Mouse (Mus musculus): ENCODE data around the gene Wbp11. TPM values are rescaled to one million over a fixed set of nuclear protein-coding genes. Genes with fewer than 3 reads are reported as not detected.

The Wbp11 gene
- polyA plus RNA-seq, 1 experiment from 2014 or later: 107 TPM

Small RNAs within 50 kb of the gene (microRNA-seq; reads per million reads assigned to microRNA genes)
- not detected for gene Gm44364

Other genes with a start within 250 kb of the Wbp11 start
- 5.8 TPM in 2 replicates for gene Plbd1, start 166.3 kb downstream of the Wbp11 start, polyA plus RNA-seq (2015; fragmentation: Nextera tagmentation; extraction: Ambion mirVana)
- 0.13 and 0.21 TPM in 2 replicates for gene Gucy2c, start 46.5 kb downstream of the Wbp11 start, polyA plus RNA-seq (2015; fragmentation: Nextera tagmentation; extraction: Ambion mirVana)
- 0.93 and 1.1 TPM in 2 replicates for gene Hist4h4, start 23.8 kb downstream of the Wbp11 start, polyA plus RNA-seq (2015; fragmentation: Nextera tagmentation; extraction: Ambion mirVana)
- 121 and 141 TPM in 2 replicates for gene H2afj, start 20.0 kb downstream of the Wbp11 start, polyA plus RNA-seq (2015; fragmentation: Nextera tagmentation; extraction: Ambion mirVana)
- gene BC049715, start 607 bp downstream of the Wbp11 start, polyA plus RNA-seq (2015; fragmentation: Nextera tagmentation; extraction: Ambion mirVana): 0.87 and 1.7 TPM in 2 replicates
- 3.3 and 3.5 TPM in 2 replicates for gene Smco3, start 7.2 kb upstream of the Wbp11 start, polyA plus RNA-seq (2015; fragmentation: Nextera tagmentation; extraction: Ambion mirVana)
- 7.1 and 7.8 TPM in 2 replicates for gene Art4, start 29.5 kb upstream of the Wbp11 start, polyA plus RNA-seq (2015; fragmentation: Nextera tagmentation; extraction: Ambion mirVana)
- 1,118 and 1,160 TPM in 2 replicates for gene Mgp, start 47.6 kb upstream of the Wbp11 start, polyA plus RNA-seq (2015; fragmentation: Nextera tagmentation; extraction: Ambion mirVana)
- 0.35 and 0.97 TPM in 2 replicates for gene Erp27, start 93.9 kb upstream of the Wbp11 start, polyA plus RNA-seq (2015; fragmentation: Nextera tagmentation; extraction: Ambion mirVana)
- 0.20 TPM in 1 of 2 replicates, not detected in the other for gene Pde6h, start 95.6 kb upstream of the Wbp11 start, polyA plus RNA-seq (2015; fragmentation: Nextera tagmentation; extraction: Ambion mirVana)
- 85.2 and 98.2 TPM in 2 replicates for gene Arhgdib, start 113.7 kb upstream of the Wbp11 start, polyA plus RNA-seq (2015; fragmentation: Nextera tagmentation; extraction: Ambion mirVana)

All from lung, embryonic 16.5 days (tissue).